ENCODE assay signal across 42 mouse cellular contexts in the genomic region with DNA sequence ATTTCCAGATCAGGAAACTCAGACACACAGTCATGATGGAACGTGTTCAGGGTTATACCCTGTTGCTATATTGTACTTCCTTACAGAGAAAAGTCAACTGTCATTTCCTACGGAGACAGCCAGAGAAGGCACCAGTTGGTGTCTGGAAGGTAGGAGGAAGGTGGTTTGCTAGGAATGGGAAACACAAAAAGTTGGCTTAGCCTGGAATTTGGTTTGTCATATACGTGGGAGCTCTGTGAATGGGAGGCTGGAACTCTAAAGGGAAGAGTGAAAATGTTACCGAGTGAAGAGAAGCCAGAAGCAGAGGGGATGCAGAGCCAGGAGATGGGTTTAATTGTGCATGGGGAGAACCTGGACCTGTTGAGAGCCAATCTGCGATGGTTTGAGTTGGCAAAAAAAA. TPM values are rescaled to one million over a fixed set of nuclear protein-coding genes. Genes with fewer than 3 reads are reported as not detected.
"Had no signal": no experiment of that assay in that cellular context is flagged by ENCODE, and none has a peak within 500 bp of the region (broad histone marks: within the 10 kb centered on the region; RNA-seq: fewer than 3 reads in every experiment).

No protein-coding gene starts in this region.

- H3K36me3 ChIP-seq: heart, embryonic 12.5 days; heart, embryonic 13.5 days; heart, embryonic 15.5 days; hindbrain, embryonic 10.5 days; hindbrain, embryonic 12.5 days; hindbrain, embryonic 13.5 days; hindbrain, embryonic 15.5 days; intestine, embryonic 15.5 days; kidney, embryonic 15.5 days had no signal

- H3K4me1 ChIP-seq: intestine, embryonic 15.5 days had no signal

- DNase-seq: heart, postnatal 10 days; heart, postnatal 14 days; heart, postnatal 36 days; heart, postnatal 4 days; kidney, adult 11 months; kidney, adult 18-20 months; kidney, adult 2 months; kidney, adult 8-10 months; kidney, adult 9 months; kidney, postnatal 10 days; kidney, postnatal 14 days; kidney, postnatal 25 days; kidney, postnatal 36 days; kidney, postnatal 4 days; layer of hippocampus, adult 9-11 months; layer of hippocampus, postnatal 36 days had no signal

- ATAC-seq: hindbrain, embryonic 16.5 days; hindbrain, postnatal 0 days; inflammation-experienced regulatory T-cells, adult 6 months; intestine, embryonic 15.5 days; intestine, embryonic 16.5 days; intestine, postnatal 0 days had no signal

- H3K9me3 ChIP-seq: heart, embryonic 12.5 days; heart, embryonic 13.5 days; heart, embryonic 15.5 days; hindbrain, embryonic 10.5 days; hindbrain, embryonic 12.5 days; hindbrain, embryonic 13.5 days; hindbrain, embryonic 15.5 days; intestine, embryonic 15.5 days; kidney, embryonic 15.5 days had no signal

- H3K27me3 ChIP-seq: heart, embryonic 15.5 days; intestine, embryonic 15.5 days had no signal

- H3K4me3 ChIP-seq: heart, embryonic 12.5 days; heart, embryonic 13.5 days; heart, embryonic 15.5 days; hindbrain, embryonic 10.5 days; hindbrain, embryonic 12.5 days; hindbrain, embryonic 13.5 days; hindbrain, embryonic 15.5 days; intestine, embryonic 15.5 days; kidney, embryonic 15.5 days; layer of hippocampus, adult 2 months; left cerebral cortex, adult 2 months had no signal

- H3K27ac ChIP-seq: heart, embryonic 13.5 days; heart, embryonic 15.5 days; hindbrain, embryonic 10.5 days; hindbrain, embryonic 12.5 days; hindbrain, embryonic 13.5 days; hindbrain, embryonic 14.5 days; hindbrain, embryonic 15.5 days; hindbrain, postnatal 0 days; intestine, embryonic 15.5 days; kidney, embryonic 15.5 days; kidney, postnatal 0 days; layer of hippocampus, adult 2 months; left cerebral cortex, adult 2 months had no signal

RNA-seq across cellular contexts. Expression of a gene that starts 10.2 kb away (rescaled TPM):
- polyA plus RNA-seq: inflammation-experienced regulatory T-cells, adult 6 months had no signal

RNA-seq across cellular contexts. Expression of a gene that starts 14.0 kb away (rescaled TPM):
- polyA plus RNA-seq: inflammation-experienced regulatory T-cells, adult 6 months had no signal

RNA-seq across cellular contexts. Expression of a gene that starts 23.7 kb away (rescaled TPM):
- polyA plus RNA-seq: heart, embryonic 12.5 days; heart, embryonic 13.5 days; heart, embryonic 14.5 days; heart, embryonic 15.5 days; heart, embryonic 16.5 days; heart, postnatal 0 days; hindbrain, embryonic 10.5 days; hindbrain, embryonic 11.5 days; hindbrain, embryonic 12.5 days; hindbrain, embryonic 13.5 days; hindbrain, embryonic 14.5 days; hindbrain, embryonic 15.5 days; hindbrain, embryonic 16.5 days; hindbrain, postnatal 0 days; inflammation-experienced regulatory T-cells, adult 6 months; intestine, embryonic 14.5 days; intestine, embryonic 15.5 days; intestine, embryonic 16.5 days; intestine, postnatal 0 days; kidney, embryonic 14.5 days; kidney, embryonic 15.5 days; kidney, embryonic 16.5 days; kidney, postnatal 0 days; large intestine, adult 2 months had no signal
